Mouse (Mus musculus): ENCODE data around the gene Foxe1.

Foxe1 gene

DNA sequence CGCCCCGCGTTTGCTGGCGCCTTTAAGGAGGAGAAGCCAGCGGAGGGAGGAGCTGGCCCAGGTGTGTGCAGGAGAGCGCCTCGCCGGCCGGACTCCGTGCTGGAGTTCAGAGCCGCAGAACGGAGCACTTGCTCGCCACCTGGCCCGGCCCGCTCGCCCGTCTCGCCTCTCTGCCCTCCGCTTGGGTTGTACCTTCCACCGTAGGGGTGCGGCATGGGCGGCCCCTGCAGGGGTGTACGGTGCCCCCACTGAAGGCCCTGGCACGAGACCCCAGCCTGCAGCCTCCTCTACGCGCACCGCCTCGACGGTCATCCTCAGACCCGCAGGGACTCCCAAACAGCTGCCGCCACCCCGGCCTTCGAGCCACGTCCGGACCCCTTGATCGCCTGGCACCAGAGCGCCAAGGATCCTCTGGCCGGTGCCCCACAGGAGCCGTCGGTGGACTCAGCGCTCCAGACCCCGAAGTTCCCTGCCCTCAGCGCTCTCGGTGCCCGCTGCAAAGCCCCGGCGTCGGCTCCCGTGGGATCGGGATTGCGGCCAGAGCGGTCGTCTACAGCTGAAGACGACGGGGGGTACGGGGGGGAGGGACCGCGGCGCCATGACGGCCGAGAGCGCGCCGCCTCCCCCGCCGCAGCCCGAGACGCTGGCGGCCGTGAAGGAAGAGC, at the start of gene Foxe1:
Foxe1 (plus strand) TSS at position 14 of the 665 bp plus-strand sequence.
- 2% methylated on average over 69 of the region's 70 CpGs for WGBS

- WGBS = 12% methylated on average over 8 of the region's 8 CpGs
Observed at GRCm38 (mm10) chr4:46304071-46304470, 39.3 kb upstream of the Foxe1 start.

- under 1% methylated on average over 78 of the region's 78 CpGs for WGBS
Observed at GRCm38 (mm10) chr4:46304757-46305384, 38.5 kb upstream of the Foxe1 start.

- WGBS = 29% methylated on average over 7 of the region's 7 CpGs
Observed at GRCm38 (mm10) chr4:46305436-46305835, 38.0 kb upstream of the Foxe1 start.

GRCm38 (mm10) chr4:46307341-46307740, 36.1 kb upstream of the Foxe1 start:
- 28% methylated on average over 9 of the region's 9 CpGs for WGBS

DNA sequence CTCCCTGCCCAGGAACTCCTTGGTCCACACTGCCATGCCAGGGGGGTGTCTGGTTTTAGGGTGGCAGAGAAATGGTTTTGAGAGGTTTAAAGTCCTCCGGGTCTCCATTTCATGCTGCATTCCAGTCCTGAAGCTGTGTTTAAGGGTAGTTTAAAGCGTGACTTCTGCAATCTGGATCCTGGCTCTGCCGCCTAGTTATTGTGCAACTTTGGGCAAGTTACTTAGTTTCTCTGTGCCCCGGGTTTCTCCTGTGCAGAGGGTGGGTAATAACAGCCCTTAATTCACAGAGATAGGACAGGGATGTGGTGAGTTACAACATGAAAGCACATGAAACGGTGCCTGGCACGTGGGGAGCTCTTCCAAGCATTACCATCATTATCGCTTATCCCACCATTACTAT, 35.5 kb upstream of the Foxe1 start:
- WGBS = 79% methylated on average over 7 of the region's 7 CpGs

DNA sequence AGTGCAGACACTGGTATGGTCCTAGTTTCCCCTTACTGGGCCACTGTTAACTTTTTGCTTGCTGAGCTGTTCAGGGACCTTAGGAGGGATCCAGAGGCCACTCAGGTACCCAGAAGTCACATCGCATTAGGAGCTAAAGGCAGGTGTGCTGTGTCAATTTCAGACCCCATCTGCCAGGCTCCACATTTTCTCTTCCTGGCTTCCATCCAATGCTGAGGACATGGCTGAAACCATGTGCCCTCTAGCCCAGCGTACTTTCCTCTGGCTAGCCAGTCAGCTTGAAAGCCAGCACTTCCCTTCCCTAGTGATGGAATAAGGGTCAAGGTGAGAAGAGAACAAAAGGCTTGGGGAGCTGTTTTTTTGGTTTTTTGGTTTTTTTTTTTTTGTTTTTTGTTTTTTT, 31.8 kb upstream of the Foxe1 start:
- 72% methylated on average over 2 of the region's 2 CpGs for WGBS

GRCm38 (mm10) chr4:46321730-46322389, 21.5 kb upstream of the Foxe1 start:
- WGBS = 60% methylated on average over 13 of the region's 13 CpGs

DNA sequence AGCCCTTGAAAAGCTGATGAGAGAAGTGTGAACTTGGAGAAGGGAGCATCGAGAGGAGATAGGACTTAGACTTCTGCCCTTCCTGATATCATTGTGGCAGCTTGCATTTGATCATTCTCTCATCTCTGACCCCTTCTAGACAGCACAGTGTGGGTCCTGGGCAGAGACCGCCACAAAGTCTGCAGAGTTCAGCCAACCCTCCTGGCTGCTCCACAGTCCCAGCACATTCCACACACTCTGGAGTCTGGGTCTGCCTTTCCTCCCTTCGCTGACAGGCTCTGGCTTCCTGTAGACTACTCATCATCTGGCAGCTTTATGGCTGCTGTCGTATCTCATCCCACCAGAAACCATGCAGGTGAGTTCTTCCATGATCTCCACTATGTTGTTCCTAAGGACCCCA, 20.7 kb upstream of the Foxe1 start:
- 67% methylated on average over 4 of the region's 4 CpGs for WGBS

DNA sequence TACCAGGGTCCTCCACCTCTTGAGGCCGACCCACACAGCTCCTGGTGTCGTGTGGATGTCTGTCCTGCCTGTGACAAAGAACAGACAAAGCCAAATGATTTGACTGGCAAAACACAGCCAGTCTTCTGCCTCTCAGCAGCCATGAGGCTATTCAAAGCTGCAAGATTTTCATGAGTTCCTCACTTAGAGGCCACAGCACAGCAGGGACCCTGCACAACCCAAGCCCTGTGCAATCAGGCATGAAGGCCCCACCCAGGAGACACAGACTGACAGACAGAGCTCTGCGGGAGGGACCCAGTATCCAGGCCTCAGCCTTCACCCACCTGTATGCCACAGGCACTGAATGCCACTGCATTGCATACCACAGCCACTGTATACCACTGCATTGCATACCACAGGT, 14.5 kb upstream of the Foxe1 start:
- WGBS = 54% methylated on average over 3 of the region's 3 CpGs

- WGBS = 50% methylated on average over 1 of the region's 1 CpGs
Observed at GRCm38 (mm10) chr4:46335846-46336245, 7.6 kb upstream of the Foxe1 start.

DNA sequence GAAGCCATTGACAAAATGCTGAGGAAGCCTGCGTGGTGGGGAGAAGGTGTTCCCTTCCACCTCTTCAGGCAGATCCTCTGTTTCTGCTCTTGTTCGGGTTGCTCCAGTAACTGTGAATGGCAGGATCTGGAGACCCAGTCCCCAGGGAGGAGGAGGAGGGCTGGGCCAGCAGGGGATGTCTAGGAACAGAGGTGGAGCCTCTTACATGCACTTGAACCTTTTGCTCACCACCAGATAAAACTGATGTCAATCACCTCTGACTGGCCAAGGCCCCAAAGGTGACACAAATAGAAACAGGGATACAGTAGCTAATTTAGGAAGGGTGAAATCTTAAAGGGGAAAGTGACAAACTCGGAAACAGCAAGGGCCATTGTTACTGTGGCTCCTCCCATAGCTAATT, 5.4 kb upstream of the Foxe1 start:
- 33% methylated on average over 3 of the region's 3 CpGs for WGBS

DNA sequence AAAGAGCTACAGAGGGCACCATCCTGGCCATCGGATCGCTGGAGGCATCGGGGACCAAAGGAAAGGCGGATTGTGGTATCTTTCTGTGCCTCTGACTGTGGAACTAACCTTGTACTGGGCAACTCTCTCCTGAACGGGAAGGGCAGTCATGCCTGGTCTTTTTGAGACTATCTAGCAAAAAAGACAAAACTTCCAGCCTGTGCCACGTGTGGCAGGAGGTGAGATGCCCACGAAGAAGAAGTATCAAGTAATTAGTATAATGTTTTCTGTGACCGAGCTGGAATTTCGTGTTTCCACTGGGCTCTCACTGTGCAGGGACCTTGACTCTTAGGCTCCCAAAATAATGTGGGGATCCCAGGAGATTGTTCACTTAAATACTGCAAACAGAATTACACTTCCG, 4.4 kb upstream of the Foxe1 start:
- WGBS = 12% methylated on average over 10 of the region's 10 CpGs

DNA sequence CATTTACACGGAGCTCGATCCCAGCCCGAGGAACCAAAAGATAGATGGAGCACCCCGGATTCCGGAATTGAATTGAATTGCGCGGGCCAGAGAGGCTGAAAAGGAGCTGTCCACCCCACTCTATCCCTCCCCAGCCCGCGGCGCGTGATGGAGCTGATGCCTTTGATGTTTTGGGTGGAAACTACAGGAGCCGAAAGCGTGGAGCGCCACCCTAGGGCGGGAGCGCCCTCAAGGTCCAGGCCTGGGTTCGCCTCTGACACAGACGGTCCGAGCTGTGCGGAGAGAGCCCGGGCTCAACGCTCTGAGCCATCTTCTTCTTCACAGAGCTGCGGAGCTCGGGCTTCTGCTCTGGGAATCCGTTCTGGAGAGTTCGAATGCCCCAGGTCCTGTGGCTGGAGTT, 3.8 kb upstream of the Foxe1 start:
- WGBS = 1% methylated on average over 26 of the region's 26 CpGs

DNA sequence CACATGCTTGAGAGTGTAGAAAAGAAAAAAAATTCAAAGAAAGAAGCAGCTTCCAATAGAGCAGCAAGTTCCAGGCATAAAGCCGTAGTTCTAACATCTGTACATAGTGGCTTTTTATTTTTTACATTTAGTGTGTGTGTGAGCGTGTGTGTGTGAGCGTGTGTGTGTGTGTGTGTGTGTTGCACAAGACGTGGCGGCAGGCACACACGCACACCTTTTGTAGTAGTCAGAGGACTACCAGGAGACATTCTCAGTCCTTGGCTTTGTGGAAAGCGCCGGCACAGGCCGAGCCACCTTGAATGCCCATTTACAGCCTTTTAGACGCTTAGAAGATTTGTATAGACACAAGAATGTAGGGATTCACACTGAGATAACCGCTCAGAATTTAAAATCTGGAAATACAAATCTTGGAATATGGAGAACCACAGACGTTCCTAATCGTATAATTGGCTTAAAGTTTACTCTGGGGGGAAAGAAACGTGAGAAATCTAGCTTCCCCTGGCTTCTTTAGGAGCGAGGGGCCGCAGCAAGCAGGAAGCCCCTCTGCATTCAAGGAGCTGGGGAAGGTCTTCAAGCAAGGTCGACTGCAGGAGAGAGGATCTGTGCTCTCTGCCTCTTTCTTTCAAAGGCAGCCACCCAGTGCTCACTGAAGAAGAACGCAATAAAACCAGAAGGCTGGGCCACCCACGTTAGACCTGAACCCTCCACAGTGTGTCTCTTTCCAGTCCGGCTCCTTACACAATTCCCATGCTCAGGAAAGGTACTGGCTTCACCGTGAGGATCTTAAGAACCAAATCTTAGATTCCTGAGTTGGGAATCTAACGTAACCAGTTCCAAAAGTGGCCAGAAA, 1.4 kb upstream of the Foxe1 start:
- WGBS = 19% methylated on average over 22 of the region's 22 CpGs

DNA sequence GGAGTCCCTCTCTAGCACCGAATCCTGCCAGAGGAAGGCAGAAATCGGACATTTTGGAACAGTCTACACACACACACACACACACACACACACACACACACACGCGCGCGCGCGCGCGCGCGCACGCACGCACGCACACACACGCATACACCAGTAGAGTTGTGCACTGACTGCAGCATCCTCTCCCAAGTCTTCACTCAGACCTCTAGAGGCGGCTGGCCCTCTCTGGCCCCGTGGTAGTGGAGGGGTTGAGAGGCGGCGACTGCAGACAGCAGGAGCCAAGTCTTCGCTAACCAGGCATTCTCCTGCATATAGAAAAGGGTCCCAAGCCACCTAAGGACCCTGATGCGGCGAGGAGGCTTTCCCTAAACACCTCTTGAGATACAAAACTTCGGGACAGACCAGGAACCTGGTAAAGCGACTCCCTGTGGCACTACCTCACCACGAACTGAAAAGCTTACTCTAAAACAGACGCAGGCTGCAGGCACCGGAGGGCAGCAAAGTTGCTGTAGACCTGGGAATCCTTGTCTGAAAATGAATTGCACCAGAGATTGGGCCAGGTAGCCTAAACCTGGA, 610 bp upstream of the Foxe1 start:
- 2% methylated on average over 28 of the region's 28 CpGs for WGBS

DNA sequence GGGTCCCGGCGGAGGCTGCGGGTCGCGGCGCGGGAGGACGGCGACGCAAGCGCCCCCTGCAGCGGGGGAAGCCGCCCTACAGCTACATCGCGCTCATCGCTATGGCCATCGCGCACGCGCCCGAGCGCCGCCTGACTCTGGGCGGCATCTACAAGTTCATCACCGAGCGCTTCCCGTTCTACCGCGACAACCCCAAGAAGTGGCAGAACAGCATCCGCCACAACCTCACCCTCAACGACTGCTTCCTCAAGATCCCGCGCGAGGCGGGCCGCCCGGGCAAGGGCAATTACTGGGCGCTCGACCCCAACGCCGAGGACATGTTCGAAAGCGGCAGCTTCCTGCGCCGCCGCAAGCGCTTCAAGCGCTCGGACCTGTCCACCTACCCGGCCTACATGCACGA, 879 bp downstream of the Foxe1 start:
- 1% methylated on average over 51 of the region's 51 CpGs for WGBS

DNA sequence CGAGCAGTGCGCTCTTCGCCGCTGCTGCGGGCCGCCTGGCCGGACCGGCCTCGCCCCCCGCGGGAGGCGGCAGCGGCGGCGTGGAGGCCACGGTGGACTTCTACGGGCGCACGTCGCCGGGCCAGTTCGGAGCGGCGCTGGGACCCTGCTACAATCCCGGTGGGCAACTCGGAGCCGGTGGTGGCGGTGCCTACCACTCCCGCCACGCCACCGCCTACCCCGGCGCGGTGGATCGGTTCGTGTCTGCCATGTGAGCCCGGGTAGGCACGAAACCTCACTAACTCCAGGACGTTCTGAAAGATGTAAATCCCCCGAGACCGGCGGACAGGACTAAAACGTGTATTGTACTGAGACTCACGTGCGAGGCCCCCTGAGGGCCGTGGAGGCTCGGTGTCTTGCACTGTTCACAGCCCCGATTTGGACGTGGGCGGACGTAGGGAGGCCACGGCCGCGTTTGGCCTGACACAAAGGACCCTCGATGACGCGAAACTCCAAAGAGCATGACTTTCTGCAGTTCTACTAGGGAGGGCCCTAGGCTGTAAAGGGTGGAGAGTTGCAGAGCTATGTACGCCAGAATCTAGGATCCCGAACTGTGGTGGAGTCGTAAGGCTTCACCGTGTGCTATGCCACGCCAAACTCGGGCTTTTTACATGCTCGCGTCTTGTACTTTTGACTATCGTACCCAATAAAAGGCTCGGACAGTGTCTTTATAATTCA, 1.8 kb downstream of the Foxe1 start:
- WGBS = 5% methylated on average over 67 of the region's 67 CpGs

DNA sequence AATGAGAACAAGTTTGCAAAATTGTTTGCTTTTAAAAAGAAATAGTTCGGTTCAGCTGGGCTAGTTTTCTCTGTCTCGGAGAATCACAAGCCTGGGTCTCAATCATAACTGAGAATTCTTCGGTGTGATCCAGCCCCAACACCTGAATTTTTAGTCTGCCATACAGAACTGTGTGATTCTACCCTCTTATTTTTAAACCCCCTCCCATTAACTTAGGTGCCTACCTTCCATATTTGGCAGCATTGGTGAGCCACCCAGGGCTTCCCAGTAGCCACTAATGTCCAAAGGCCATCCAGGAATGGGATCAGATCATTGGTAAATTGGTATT, 2.3 kb downstream of the Foxe1 start:
- 20% methylated on average over 3 of the region's 3 CpGs for WGBS

DNA sequence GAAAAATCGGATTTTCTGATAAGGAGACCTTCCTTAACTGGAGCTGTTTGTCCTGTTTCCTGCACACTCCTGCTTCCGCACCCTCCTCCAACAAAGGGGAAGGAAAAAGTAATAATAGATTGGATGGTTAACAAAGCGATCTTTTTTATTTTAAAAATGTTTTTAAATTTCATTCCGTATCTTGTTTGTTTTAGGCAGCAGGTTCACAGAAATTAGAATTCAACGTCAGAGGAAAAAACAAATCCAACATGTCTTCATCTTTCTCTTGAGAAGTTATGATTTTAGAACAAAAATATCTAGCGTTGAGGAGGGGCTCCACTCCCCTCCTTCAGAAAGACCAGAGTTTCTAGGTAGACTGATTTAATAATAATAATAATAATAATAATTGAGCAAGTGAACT, 2.8 kb downstream of the Foxe1 start:
- WGBS = 21% methylated on average over 6 of the region's 6 CpGs

DNA sequence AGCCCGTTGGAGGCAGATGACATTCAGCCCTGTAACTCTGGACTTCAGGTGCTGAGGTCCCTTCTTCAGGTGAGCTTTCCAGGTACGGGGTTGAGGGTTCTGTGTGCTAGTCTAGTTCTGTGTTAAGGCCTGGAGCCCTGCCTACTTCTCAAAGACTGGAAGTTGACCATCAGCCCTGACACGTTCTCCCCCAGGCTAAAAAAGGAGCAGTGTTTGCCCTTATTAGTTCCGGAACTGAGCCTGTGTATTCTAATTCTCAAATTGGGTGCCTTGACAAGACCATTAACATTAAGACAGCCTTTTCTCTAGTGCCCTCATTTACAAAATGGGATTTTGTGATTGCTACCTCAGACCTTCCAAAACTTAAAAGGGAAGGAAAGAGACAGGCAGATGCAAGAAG, 3.7 kb downstream of the Foxe1 start:
- 8% methylated on average over 4 of the region's 4 CpGs for WGBS
